Mouse (Mus musculus) erythroblast, embryonic 14.5 days (primary cell): ENCODE data around the gene Tnks1bp1. TPM values are rescaled to one million over a fixed set of nuclear protein-coding genes. Genes with fewer than 3 reads are reported as not detected.

ENCODE experiments used
- H3K27me3 ChIP-seq: 2 replicates; pipeline ENCODE4 v1.6.1; 2012; ENCODE audit warnings: inconsistent platforms; ENCODE audit not compliant: control insufficient read depth
- H3K36me3 ChIP-seq: 2 replicates; pipeline ENCODE4 v1.6.1; 2012; ENCODE audit warnings: mild to moderate bottlenecking, inconsistent platforms; ENCODE audit not compliant: control insufficient read depth
- H3K4me1 ChIP-seq: 2 replicates; pipeline ENCODE4 v1.6.1; 2012; ENCODE audit warnings: inconsistent platforms; ENCODE audit not compliant: control insufficient read depth
- H3K4me3 ChIP-seq: replicated peaks from 2 replicates; pipeline ENCODE3; 2012; ENCODE audit warnings: moderate library complexity, mild to moderate bottlenecking, inconsistent platforms
- H3K9me3 ChIP-seq: 2 replicates; pipeline ENCODE4 v1.6.1; 2012; ENCODE audit warnings: low read length, inconsistent platforms, mixed read lengths; ENCODE audit not compliant: control insufficient read depth
- GATA1 ChIP-seq: IDR thresholded peaks from 2 replicates; pipeline ENCODE4 v1.6.1; 2012; ENCODE audit warnings: low read length, inconsistent platforms, mixed read lengths
- TAL1 ChIP-seq: IDR thresholded peaks from 3 replicates; pipeline ENCODE4 v1.6.1; 2012; ENCODE audit warnings: low read length, inconsistent platforms, mixed read lengths
- polyA plus RNA-seq: library from polyadenylated mRNA; stranded (reverse); fragments of >175 nt; gene quantifications from 2 replicates; pipeline ENCODE4 v1.2.3, GENCODE M21; 2012

Gene Tnks1bp1
- polyA plus RNA-seq, 1 experiment: 0.11 TPM

- peaks cover 5% of the 10 kb centered on the region; the same call in 1 of the 2 replicates for H3K4me1 ChIP-seq
Measured at GRCm38 (mm10) chr2:85067903-85068625, 20.2 kb downstream of the Tnks1bp1 start.

GRCm38 (mm10) chr2:85068626-85069025 is 20.8 kb downstream of the Tnks1bp1 start:
- Histone ChIP-seq H3K9me3 (no peaks in the 10 kb centered on the region), H3K4me3 (no peak overlapping the region), H3K4me1 (peaks cover 5% of the 10 kb centered on the region; the same call in 1 of the 2 replicates), H3K27me3 (no peaks in the 10 kb centered on the region), H3K36me3 (no peaks in the 10 kb centered on the region; the same call in 1 of the 2 replicates)
- TF ChIP-seq GATA1 (no peak), TAL1 (no peak)

More at GRCm38 (mm10) chr2:85067903-85068625, 20.2 kb downstream of the Tnks1bp1 start:
- no peaks in the 10 kb centered on the region for H3K9me3 ChIP-seq
- H3K36me3 ChIP-seq: no peaks in the 10 kb centered on the region; the same call in 1 of the 2 replicates
- H3K4me3 ChIP-seq: no peak overlapping the region
- no peaks in the 10 kb centered on the region for H3K27me3 ChIP-seq
- TF ChIP-seq TAL1 (no peak), GATA1 (no peak)

- H3K27me3 ChIP-seq: no peaks in the 10 kb centered on the region
- no peaks in the 10 kb centered on the region for H3K9me3 ChIP-seq
- TF ChIP-seq TAL1: no peak
- H3K36me3 ChIP-seq: no peaks in the 10 kb centered on the region; the same call in 1 of the 2 replicates
- H3K4me1 ChIP-seq: peaks cover 5% of the 10 kb centered on the region; the same call in 1 of the 2 replicates
- no peak overlapping the region for H3K4me3 ChIP-seq
Measured at GRCm38 (mm10) chr2:85070086-85070485, 22.3 kb downstream of the Tnks1bp1 start.

- H3K9me3 ChIP-seq: no peaks in the 10 kb centered on the region
- no peaks in the 10 kb centered on the region for H3K27me3 ChIP-seq
- no peaks in the 10 kb centered on the region; the same call in 1 of the 2 replicates for H3K36me3 ChIP-seq
- H3K4me3 ChIP-seq: no peak overlapping the region
- TF ChIP-seq GATA1: no peak
- no peak for TF ChIP-seq TAL1
- H3K4me1 ChIP-seq: peaks cover 5% of the 10 kb centered on the region; the same call in 1 of the 2 replicates
Measured at GRCm38 (mm10) chr2:85071921-85072320, 24.1 kb downstream of the Tnks1bp1 start.

- Histone ChIP-seq H3K9me3 (no peaks in the 10 kb centered on the region), H3K4me3 (no peak overlapping the region), H3K36me3 (no peaks in the 10 kb centered on the region; the same call in 1 of the 2 replicates), H3K27me3 (no peaks in the 10 kb centered on the region), H3K4me1 (no peaks in the 10 kb centered on the region)
- TF ChIP-seq TAL1 (no peak), GATA1 (no peak)
Measured at GRCm38 (mm10) chr2:85073751-85074150, 25.9 kb downstream of the Tnks1bp1 start.

GRCm38 (mm10) chr2:85088716-85089646 is 41.2 kb downstream of the Tnks1bp1 start:
- Histone ChIP-seq H3K9me3 (no peaks in the 10 kb centered on the region), H3K4me3 (no peak overlapping the region), H3K36me3 (no peaks in the 10 kb centered on the region), H3K27me3 (no peaks in the 10 kb centered on the region), H3K4me1 (no peaks in the 10 kb centered on the region)
- TF ChIP-seq TAL1 (no peak), GATA1 (no peak)

GRCm38 (mm10) chr2:85091325-85091724 is 43.5 kb downstream of the Tnks1bp1 start:
- no peaks in the 10 kb centered on the region for H3K4me1 ChIP-seq
- no peaks in the 10 kb centered on the region for H3K27me3 ChIP-seq
- TF ChIP-seq TAL1 (no peak), GATA1 (no peak)
- H3K36me3 ChIP-seq: no peaks in the 10 kb centered on the region
- no peak overlapping the region for H3K4me3 ChIP-seq
- H3K9me3 ChIP-seq: no peaks in the 10 kb centered on the region

GRCm38 (mm10) chr2:85093376-85093775 is 45.6 kb downstream of the Tnks1bp1 start:
- no peaks in the 10 kb centered on the region for H3K36me3 ChIP-seq
- TF ChIP-seq TAL1 (no peak), GATA1 (no peak)
- H3K4me1 ChIP-seq: no peaks in the 10 kb centered on the region
- H3K4me3 ChIP-seq: no peak overlapping the region
- no peaks in the 10 kb centered on the region for H3K9me3 ChIP-seq
- no peaks in the 10 kb centered on the region for H3K27me3 ChIP-seq

- Histone ChIP-seq H3K9me3 (no peaks in the 10 kb centered on the region), H3K4me3 (no peak overlapping the region), H3K4me1 (peaks cover 3% of the 10 kb centered on the region; the same call in 1 of the 2 replicates), H3K27me3 (no peaks in the 10 kb centered on the region), H3K36me3 (no peaks in the 10 kb centered on the region)
- TF ChIP-seq TAL1 (no peak), GATA1 (no peak)
Measured at GRCm38 (mm10) chr2:85095906-85096305, 48.1 kb downstream of the Tnks1bp1 start.
